Mouse (Mus musculus) stomach, postnatal 0 days (tissue): ENCODE results near the gene 9230110F15Rik.

ENCODE experiments used
- CTCF ChIP-seq: IDR thresholded peaks from 2 replicates; pipeline ENCODE4 v1.5.1; 2016; ENCODE audit warnings: antibody characterized with exemption, low read depth, mild to moderate bottlenecking, moderate library complexity
- EP300 ChIP-seq: optimal IDR thresholded peaks from 2 replicates; pipeline ENCODE3; 2016; ENCODE audit warnings: antibody characterized with exemption

GRCm38 (mm10) chr9:35790001-35790400, 53.9 kb downstream of the 9230110F15Rik start, which contains the start of the genes Gm27235 and D730048I06Rik:
- no peak for TF ChIP-seq EP300
- no peak for TF ChIP-seq CTCF
